Mouse (Mus musculus): ENCODE data around the gene Kazn.

- no peak for TF ChIP-seq CTCF (IDR thresholded peaks at IDR 0.05; ENCODE audit: insufficient read depth, low read length)
- TF ChIP-seq POLR2A (IDR thresholded peaks at IDR 0.05; ENCODE audit: borderline replicate concordance, extremely low read depth, low read depth, low read length), result no peak
Measured at GRCm38 (mm10) chr4:142118522-142118921, 120.7 kb downstream of the Kazn start.
